Mouse (Mus musculus) stomach, postnatal 0 days (tissue): ENCODE measurements at regions not wholly inside any gene's neighbourhood (a gene's known extent, or its start where the extent isn't known, plus 50 kb on each side); places are given as distances from the start of the nearest gene placed in this dataset.

Experiments
- CTCF ChIP-seq: IDR thresholded peaks from 2 replicates; pipeline ENCODE4 v1.5.1; 2016; ENCODE audit warnings: antibody characterized with exemption, low read depth, mild to moderate bottlenecking, moderate library complexity
- EP300 ChIP-seq: optimal IDR thresholded peaks from 2 replicates; pipeline ENCODE3; 2016; ENCODE audit warnings: antibody characterized with exemption

- TF ChIP-seq CTCF (no peak), EP300 (no peak)
Observed at GRCm38 (mm10) chr3:52782576-52782975, 234.5 kb downstream of the Cog6 start.
